Mouse (Mus musculus) forelimb bud, embryonic 11.5 days (tissue): ENCODE data around the gene Etv3.

ENCODE experiments used
- DNase-seq: peaks from one replicate; pipeline ENCODE4 v3.0.0-alpha.2; 2012; ENCODE audit warnings: low read depth, low spot score

Gene Etv3

GRCm38 (mm10) chr3:87556668-87557278, 31.6 kb downstream of the Etv3 start:
- no peak for DNase-seq

- no peak for DNase-seq
Measured at GRCm38 (mm10) chr3:87560156-87560555, 34.9 kb downstream of the Etv3 start.

GRCm38 (mm10) chr3:87561434-87561833, 36.2 kb downstream of the Etv3 start:
- DNase-seq: no peak

- DNase-seq: peak; percentile 88
Measured at GRCm38 (mm10) chr3:87562370-87562769, 37.2 kb downstream of the Etv3 start.

GRCm38 (mm10) chr3:87563466-87563865, 38.3 kb downstream of the Etv3 start:
- no peak for DNase-seq

- DNase-seq: no peak
Measured at GRCm38 (mm10) chr3:87565623-87566022, 40.4 kb downstream of the Etv3 start.

- DNase-seq: peak; percentile 89
Measured at GRCm38 (mm10) chr3:87566066-87566465, 40.9 kb downstream of the Etv3 start.

GRCm38 (mm10) chr3:87567497-87567896, 42.3 kb downstream of the Etv3 start:
- DNase-seq: no peak

- no peak for DNase-seq
Measured at GRCm38 (mm10) chr3:87568681-87569080, 43.5 kb downstream of the Etv3 start.

GRCm38 (mm10) chr3:87575766-87576165, 50.6 kb downstream of the Etv3 start:
- DNase-seq: peak; percentile 59

- no peak for DNase-seq
Measured at GRCm38 (mm10) chr3:87582259-87582658, 57.1 kb downstream of the Etv3 start.
